Mouse (Mus musculus) liver, embryonic 11.5 days (tissue): Measurements from ENCODE around the gene Zc3h15. TPM values are rescaled to one million over a fixed set of nuclear protein-coding genes. Genes with fewer than 3 reads are reported as not detected.

Source experiments
- ATAC-seq: fragments of 200-750 bp; cut with Nextera tagmentation; replicated peaks from 2 replicates; pipeline ENCODE4 v1.8.0; 2017; ENCODE audit warnings: moderate number of reproducible peaks, mild to moderate bottlenecking, moderate TSS enrichment, moderate library complexity; ENCODE audit not compliant: low FRiP score
- DNase-seq: peaks from one replicate; pipeline ENCODE4 v3.0.0-alpha.2; 2017; ENCODE audit warnings: low spot score
- H3K27ac ChIP-seq: fragments of 300-500 bp; sonication (generic); 2 replicates; pipeline ENCODE4 v1.5.1; 2014; ENCODE audit warnings: mild to moderate bottlenecking, low read depth, low read length, control low read depth
- H3K27me3 ChIP-seq: fragments of 300-500 bp; sonication (generic); replicated peaks from 2 replicates; pipeline ENCODE4 v1.6.1; 2014; ENCODE audit warnings: low read length, mixed read lengths; ENCODE audit not compliant: control insufficient read depth, insufficient read depth
- H3K36me3 ChIP-seq: fragments of 300-500 bp; sonication (generic); 2 replicates; pipeline ENCODE4 v1.6.1; 2014; ENCODE audit warnings: mild to moderate bottlenecking, low read length, moderate library complexity, mixed read lengths; ENCODE audit not compliant: control insufficient read depth, insufficient read depth
- H3K4me1 ChIP-seq: fragments of 300-500 bp; sonication (generic); replicated peaks from 2 replicates; pipeline ENCODE4 v1.6.1; 2014; ENCODE audit warnings: low read length, mixed read lengths; ENCODE audit not compliant: control insufficient read depth, insufficient read depth
- H3K4me2 ChIP-seq: fragments of 300-500 bp; sonication (generic); 2 replicates; pipeline ENCODE4 v1.6.1; 2014; ENCODE audit warnings: mild to moderate bottlenecking, control low read depth, moderate library complexity
- H3K4me3 ChIP-seq: fragments of 300-500 bp; sonication (generic); 2 replicates; pipeline ENCODE4 v1.5.1; 2014; ENCODE audit warnings: low read depth, low read length, control low read depth
- H3K9ac ChIP-seq: fragments of 300-500 bp; sonication (generic); 2 replicates; pipeline ENCODE4 v1.6.1; 2014; ENCODE audit warnings: low read depth, low read length, control low read depth
- H3K9me3 ChIP-seq: fragments of 300-500 bp; sonication (generic); 2 replicates; pipeline ENCODE4 v1.6.1; 2016; ENCODE audit warnings: low read length, inconsistent platforms, mixed read lengths; ENCODE audit not compliant: control insufficient read depth
- WGBS: fragments of 180-500 bp; shearing (Covaris S2); extraction: QIAGEN DNeasy Blood & Tissue Kit; methylation state at CpG from one replicate; pipeline ENCODE4 v1.1.7; 2014; 5-methylcytosine and 5-hydroxymethylcytosine counted together
- polyA plus RNA-seq: library from polyadenylated mRNA; unstranded; fragments of >200 nt; fragmentation: Nextera tagmentation; extraction: Ambion mirVana; gene quantifications from 2 replicates; pipeline ENCODE4 v1.2.1, GENCODE M21; 2014

The Zc3h15 gene
- polyA plus RNA-seq, 1 experiment from 2014 or later = 126 TPM

- Histone ChIP-seq H3K4me2 (no peak overlapping the region), H3K9ac (no peak overlapping the region), H3K27ac (no peak overlapping the region), H3K27me3 (no peaks in the 10 kb centered on the region), H3K9me3 (no peaks in the 10 kb centered on the region), H3K4me1 (0 out of 2 replicates have a peak, but pooled peaks cover 5% of the 10 kb centered on the region), H3K36me3 (no peaks in the 10 kb centered on the region), H3K4me3 (no peak overlapping the region)
- DNase-seq = no peak
- WGBS = 84% methylated on average over 8 of the region's 8 CpGs
- ATAC-seq = no peak
Observed at GRCm38 (mm10) chr2:83681332-83681731, 37.1 kb downstream of the Zc3h15 start.

GRCm38 (mm10) chr2:83681785-83682184 is 37.5 kb downstream of the Zc3h15 start:
- H3K4me2 ChIP-seq = no peak overlapping the region
- no peaks in the 10 kb centered on the region for H3K36me3 ChIP-seq
- no peak overlapping the region for H3K27ac ChIP-seq
- ATAC-seq (no peak), DNase-seq (no peak)
- WGBS = 83% methylated on average over 6 of the region's 6 CpGs
- no peaks in the 10 kb centered on the region for H3K9me3 ChIP-seq
- 0 out of 2 replicates have a peak, but pooled peaks cover 5% of the 10 kb centered on the region for H3K4me1 ChIP-seq
- no peak overlapping the region for H3K9ac ChIP-seq
- no peak overlapping the region for H3K4me3 ChIP-seq
- H3K27me3 ChIP-seq = no peaks in the 10 kb centered on the region

DNA sequence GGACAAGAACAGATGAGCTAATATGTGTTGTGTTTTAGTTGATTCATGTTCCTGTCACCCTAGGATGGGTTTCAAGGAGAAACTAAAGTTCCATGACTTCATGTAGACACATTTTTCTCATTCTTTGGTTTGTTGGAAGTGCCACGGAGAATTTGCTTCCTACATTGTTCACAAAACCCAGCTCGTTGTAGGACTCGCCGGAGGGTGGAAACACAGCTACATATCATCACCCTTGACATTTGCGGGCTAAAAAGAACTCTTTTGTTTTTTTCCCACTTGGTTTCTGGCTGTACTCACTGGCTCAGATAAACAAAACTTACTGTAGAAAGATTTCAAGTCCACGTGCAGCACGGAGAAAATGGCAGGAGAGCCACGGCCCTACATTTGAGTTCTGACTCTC is 38.0 kb downstream of the Zc3h15 start:
- no peak overlapping the region for H3K9ac ChIP-seq
- no peak overlapping the region for H3K4me3 ChIP-seq
- ATAC-seq (no peak), DNase-seq (no peak)
- 0 out of 2 replicates have a peak, but pooled peaks cover 5% of the 10 kb centered on the region for H3K4me1 ChIP-seq
- WGBS = 74% methylated on average over 8 of the region's 8 CpGs
- no peaks in the 10 kb centered on the region for H3K36me3 ChIP-seq
- H3K4me2 ChIP-seq = no peak overlapping the region
- H3K27me3 ChIP-seq = no peaks in the 10 kb centered on the region
- H3K27ac ChIP-seq = no peak overlapping the region
- no peaks in the 10 kb centered on the region for H3K9me3 ChIP-seq

DNA sequence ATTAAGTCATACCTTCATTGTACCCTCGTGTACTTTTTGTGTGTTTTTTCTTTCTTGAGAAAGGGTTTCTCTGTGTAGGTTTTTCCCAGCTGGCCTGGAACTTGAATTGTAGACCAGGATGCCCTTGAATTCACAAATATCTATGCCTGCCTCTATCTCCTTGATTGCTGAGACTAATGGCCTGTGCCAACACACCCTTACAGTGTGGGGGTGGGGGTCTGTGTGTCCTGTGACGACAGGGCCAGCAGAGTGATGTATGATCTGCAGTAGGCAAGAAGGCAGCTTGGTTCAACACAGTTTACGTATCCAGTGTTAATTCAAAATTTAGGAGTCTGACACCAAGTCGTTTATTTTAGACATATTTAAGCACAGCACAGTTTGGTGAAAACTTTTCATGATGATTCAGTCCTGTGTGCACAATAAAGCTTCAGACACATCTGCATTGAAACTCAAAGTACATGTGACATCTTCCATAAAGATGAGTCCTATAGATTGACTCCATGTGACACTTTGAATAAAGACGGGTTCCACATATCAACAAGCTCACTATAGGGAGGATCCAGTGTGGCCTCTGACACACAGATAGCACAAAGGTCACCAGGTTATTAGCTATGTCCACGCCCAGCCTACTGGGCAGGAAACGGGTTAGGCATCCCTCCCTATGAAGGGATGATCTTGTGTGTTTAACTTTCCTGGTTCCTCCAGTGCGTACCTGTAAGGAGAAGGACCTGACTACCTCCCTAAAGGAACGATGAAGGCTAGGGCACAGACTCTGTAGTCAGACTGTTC is 39.7 kb downstream of the Zc3h15 start:
- Histone ChIP-seq H3K27ac (no peak overlapping the region), H3K9ac (no peak overlapping the region), H3K9me3 (no peaks in the 10 kb centered on the region), H3K4me1 (0 out of 2 replicates have a peak, but pooled peaks cover 5% of the 10 kb centered on the region), H3K27me3 (no peaks in the 10 kb centered on the region), H3K4me2 (no peak overlapping the region), H3K36me3 (no peaks in the 10 kb centered on the region), H3K4me3 (no peak overlapping the region)
- 71% methylated on average over 9 of the region's 9 CpGs for WGBS
- DNase-seq = no peak
- ATAC-seq = no peak; the same call in 1 of the 2 replicates

DNA sequence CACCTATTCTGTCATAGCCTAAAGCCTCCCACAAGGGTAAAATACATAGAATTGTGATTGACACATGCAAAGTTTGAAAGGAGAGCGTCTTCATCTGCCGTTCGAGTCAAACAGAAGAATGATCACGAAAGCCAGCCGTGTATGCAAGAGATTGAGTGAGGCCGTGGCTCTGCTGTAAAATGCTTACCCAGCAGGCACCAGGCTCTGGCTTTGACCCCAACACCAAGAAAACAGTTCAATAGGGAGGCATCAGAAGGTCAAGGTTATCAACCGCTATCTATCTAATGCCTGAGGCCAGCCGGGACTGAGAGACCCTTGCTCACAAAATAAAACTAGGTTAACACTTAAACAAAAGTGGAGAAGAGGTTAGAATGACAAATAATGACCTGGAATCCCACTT is 40.5 kb downstream of the Zc3h15 start:
- Histone ChIP-seq H3K27ac (no peak overlapping the region), H3K9ac (no peak overlapping the region), H3K36me3 (no peaks in the 10 kb centered on the region), H3K27me3 (no peaks in the 10 kb centered on the region), H3K4me2 (no peak overlapping the region), H3K4me3 (no peak overlapping the region), H3K4me1 (0 out of 2 replicates have a peak, but pooled peaks cover 5% of the 10 kb centered on the region), H3K9me3 (peaks cover 4% of the 10 kb centered on the region; the same call in 1 of the 2 replicates)
- 67% methylated on average over 8 of the region's 8 CpGs for WGBS
- no peak for ATAC-seq
- DNase-seq = no peak

DNA sequence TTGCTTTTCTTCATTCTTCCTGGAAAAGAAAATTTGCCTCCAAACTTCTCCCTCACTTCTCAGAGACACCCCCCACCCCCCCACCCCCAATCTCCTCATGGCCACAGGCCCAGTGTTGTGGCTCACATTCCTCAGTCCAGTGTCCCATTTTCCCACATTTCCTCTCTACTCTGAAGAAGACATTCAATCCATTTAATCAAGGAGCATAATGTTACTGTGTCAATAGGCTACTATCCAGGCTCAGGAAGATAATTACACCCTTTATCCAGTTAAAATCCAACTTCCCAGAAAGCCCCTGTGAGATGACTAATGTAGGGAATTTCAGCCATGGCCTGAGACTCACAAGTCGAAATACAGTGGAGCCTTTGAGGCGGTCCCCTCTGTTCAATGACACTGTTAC is 46.1 kb downstream of the Zc3h15 start:
- no peak for ATAC-seq
- Histone ChIP-seq H3K4me1 (no peaks in the 10 kb centered on the region), H3K9me3 (peaks cover 4% of the 10 kb centered on the region; the same call in 1 of the 2 replicates), H3K27ac (no peak overlapping the region), H3K36me3 (no peaks in the 10 kb centered on the region), H3K27me3 (no peaks in the 10 kb centered on the region), H3K4me3 (no peak overlapping the region), H3K4me2 (no peak overlapping the region), H3K9ac (no peak overlapping the region)
- DNase-seq = no peak
- WGBS = 70% methylated on average over 2 of the region's 2 CpGs

GRCm38 (mm10) chr2:83692651-83693545 is 48.7 kb downstream of the Zc3h15 start:
- no peak overlapping the region for H3K4me2 ChIP-seq
- ATAC-seq (no peak), DNase-seq (no peak)
- H3K4me3 ChIP-seq = no peak overlapping the region
- no peaks in the 10 kb centered on the region for H3K27me3 ChIP-seq
- no peak overlapping the region for H3K9ac ChIP-seq
- 50% methylated on average over 10 of the region's 10 CpGs for WGBS
- H3K9me3 ChIP-seq = peaks cover 4% of the 10 kb centered on the region; the same call in 1 of the 2 replicates
- no peaks in the 10 kb centered on the region for H3K36me3 ChIP-seq
- H3K27ac ChIP-seq = no peak overlapping the region
- no peaks in the 10 kb centered on the region for H3K4me1 ChIP-seq

DNA sequence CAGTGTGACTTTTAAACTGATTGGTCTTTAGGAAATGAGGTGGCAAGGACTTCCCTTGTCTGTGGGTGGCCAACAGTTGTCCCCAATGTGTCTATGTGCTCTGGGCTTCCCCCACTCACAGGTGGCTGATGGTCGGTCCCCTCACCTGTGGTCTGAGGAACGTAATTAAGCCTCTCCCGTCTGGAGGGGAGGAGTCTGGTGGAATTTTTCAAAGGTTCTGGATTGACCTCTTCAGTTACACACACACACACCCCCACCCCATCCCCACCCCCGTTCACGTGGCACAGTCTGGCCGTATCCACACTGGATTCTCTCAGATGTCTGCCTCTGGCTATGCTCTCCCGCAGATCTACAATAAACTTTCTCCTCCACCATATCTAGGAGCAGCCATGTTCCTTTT is 49.8 kb downstream of the Zc3h15 start:
- no peak overlapping the region for H3K4me3 ChIP-seq
- H3K27me3 ChIP-seq = no peaks in the 10 kb centered on the region
- WGBS = 78% methylated on average over 7 of the region's 7 CpGs
- no peaks in the 10 kb centered on the region for H3K36me3 ChIP-seq
- H3K4me2 ChIP-seq = no peak overlapping the region
- no peak overlapping the region for H3K27ac ChIP-seq
- H3K4me1 ChIP-seq = no peaks in the 10 kb centered on the region
- H3K9ac ChIP-seq = no peak overlapping the region
- H3K9me3 ChIP-seq = peaks cover 4% of the 10 kb centered on the region; the same call in 1 of the 2 replicates
- DNase-seq (no peak), ATAC-seq (no peak)
